Comparison of ENCODE assay signal across 20 mouse cellular contexts in the genomic region with DNA sequence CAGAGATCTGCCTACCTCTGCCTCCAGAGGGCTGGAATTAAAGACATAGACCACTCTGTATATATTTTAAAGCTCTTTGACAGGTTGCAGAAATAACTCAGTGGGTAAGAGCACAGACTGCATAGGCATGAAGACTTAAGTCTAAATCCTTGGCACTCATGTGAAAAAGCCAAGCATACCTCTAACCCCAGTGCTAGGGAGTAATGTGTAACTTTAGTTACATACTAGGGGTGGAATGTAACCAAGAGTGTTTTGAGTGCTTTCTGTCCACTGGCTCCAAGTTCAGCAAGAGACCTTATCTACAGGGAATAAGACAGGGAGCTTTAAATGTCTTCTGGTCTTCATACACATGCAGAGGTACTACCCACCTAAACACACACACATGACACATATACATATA. TPM values are rescaled to one million over a fixed set of nuclear protein-coding genes. Genes with fewer than 3 reads are reported as not detected.
DNase-seq lines count a peak whose midpoint lies in the region; ATAC-seq and TF ChIP-seq lines count a peak whose summit lies in the region.
"Had no signal": no experiment of that assay in that cellular context is flagged by ENCODE, and none has a peak within 500 bp of the region (broad histone marks: within the 10 kb centered on the region; RNA-seq: fewer than 3 reads in every experiment).

No protein-coding gene starts in this region.

- no peaks in the 10 kb centered on the region for H3K9me3 ChIP-seq in lung, embryonic 15.5 days
- H3K9me3 ChIP-seq in lung, embryonic 16.5 days (ENCODE audit: control insufficient read depth, low read length), result no peaks in the 10 kb centered on the region
- no peaks in the 10 kb centered on the region for H3K9me3 ChIP-seq in lung, postnatal 0 days (ENCODE audit: low read length)

- no peaks in the 10 kb centered on the region for H3K36me3 ChIP-seq in lung, embryonic 15.5 days
- H3K36me3 ChIP-seq in lung, embryonic 16.5 days (ENCODE audit: control insufficient read depth, insufficient read depth, low read length), result no peaks in the 10 kb centered on the region
- H3K36me3 ChIP-seq in lung, postnatal 0 days (ENCODE audit: insufficient read depth, low read length), result no peaks in the 10 kb centered on the region
- H3K36me3 ChIP-seq: G1E had no signal

- H3K27ac ChIP-seq in lung, embryonic 15.5 days, result 0 out of 2 replicates have a peak overlapping the region, but pooled peaks have one; percentile 24
- H3K27ac ChIP-seq in lung, embryonic 16.5 days (ENCODE audit: low read length), result no peak overlapping the region
- no peak overlapping the region for H3K27ac ChIP-seq in lung, postnatal 0 days (ENCODE audit: low read length)

- H3K4me1 ChIP-seq in lung, embryonic 15.5 days, result no peaks in the 10 kb centered on the region
- H3K4me1 ChIP-seq in lung, embryonic 16.5 days (replicated peaks; ENCODE audit: control insufficient read depth, insufficient read depth, low read length), result no peaks in the 10 kb centered on the region
- H3K4me1 ChIP-seq in lung, postnatal 0 days (ENCODE audit: insufficient read depth, low read depth, low read length), result no peaks in the 10 kb centered on the region
- H3K4me1 ChIP-seq in lung, adult 2 months (ENCODE audit: control insufficient read depth, insufficient read depth, low read length), result no peaks in the 10 kb centered on the region

- TF ChIP-seq CTCF in lung, postnatal 0 days (IDR thresholded peaks at IDR 0.05), result no peak
- no peak for TF ChIP-seq CTCF in lung, adult 2 months (IDR thresholded peaks at IDR 0.05; ENCODE audit: insufficient read depth, low read length)

- no peak for ATAC-seq in lung, embryonic 15.5 days (ENCODE audit: borderline replicate concordance, extremely low read depth, low FRiP score, low TSS enrichment)
- peak; percentile 74 for ATAC-seq in lung, embryonic 16.5 days (ENCODE audit: low read depth)
- peak; percentile 90 for ATAC-seq in lung, postnatal 0 days
- ATAC-seq: activated CD4-positive, CD25-positive, alpha-beta regulatory T cell, adult 4 months; CD4-positive, CD25-positive, alpha-beta regulatory T cell, adult 4 months; Patski had no signal

- H3K9ac ChIP-seq in lung, embryonic 15.5 days, result no peak overlapping the region
- no peak overlapping the region for H3K9ac ChIP-seq in lung, embryonic 16.5 days (ENCODE audit: low read length)
- no peak overlapping the region for H3K9ac ChIP-seq in lung, postnatal 0 days (replicated peaks; ENCODE audit: low read depth)

- TF ChIP-seq EP300 in lung, postnatal 0 days (IDR thresholded peaks at IDR 0.05), result peak; percentile 75

- no peak overlapping the region for H3K4me2 ChIP-seq in lung, embryonic 15.5 days
- no peak overlapping the region for H3K4me2 ChIP-seq in lung, embryonic 16.5 days (ENCODE audit: low read depth, low read length)
- no peak overlapping the region for H3K4me2 ChIP-seq in lung, postnatal 0 days (replicated peaks; ENCODE audit: low read depth, low read length)

- no peak for DNase-seq in lung, postnatal 25 days (ENCODE audit: low spot score)
- no peak for DNase-seq in lung, postnatal 10 days
- DNase-seq in lung, postnatal 0 days (ENCODE audit: low spot score), result peak; percentile 63
- DNase-seq in lung, adult 2 months, result no peak
- DNase-seq: adrenal gland, adult 2 months; adrenal gland, adult 8-10 months; adrenal gland, postnatal 10 days; adrenal gland, postnatal 14 days; adrenal gland, postnatal 25 days; adrenal gland, postnatal 36 days; B cell, adult 2 months; cerebellum, adult 11 months; cerebellum, adult 11-12 months; cerebellum, adult 18-20 months had no signal

- TF ChIP-seq POLR2A in lung, adult 2 months (IDR thresholded peaks at IDR 0.05; ENCODE audit: borderline replicate concordance, extremely low read depth, low read depth, low read length), result no peak

- H3K27me3 ChIP-seq in lung, embryonic 15.5 days, result no peaks in the 10 kb centered on the region
- H3K27me3 ChIP-seq in lung, embryonic 16.5 days (ENCODE audit: control insufficient read depth, insufficient read depth, low read depth, low read length), result no peaks in the 10 kb centered on the region
- no peaks in the 10 kb centered on the region for H3K27me3 ChIP-seq in lung, postnatal 0 days (replicated peaks; ENCODE audit: insufficient read depth, low read length)
- H3K27me3 ChIP-seq: Patski had no signal

- no peak overlapping the region for H3K4me3 ChIP-seq in lung, embryonic 15.5 days
- no peak overlapping the region for H3K4me3 ChIP-seq in lung, embryonic 16.5 days (ENCODE audit: low read length)
- no peak overlapping the region for H3K4me3 ChIP-seq in lung, postnatal 0 days (ENCODE audit: low read depth, low read length)
- no peak overlapping the region for H3K4me3 ChIP-seq in lung, adult 2 months (replicated peaks; ENCODE audit: extremely low read depth, low read depth, low read length)

RNA-seq across cellular contexts. Expression of a gene that starts 14.6 kb away (rescaled TPM):
- 1.4 TPM in 2 replicates for polyA plus RNA-seq in lung, embryonic 15.5 days (2015; fragmentation: Nextera tagmentation; extraction: Ambion mirVana)
- 2.1 and 2.4 TPM in 2 replicates for polyA plus RNA-seq in lung, embryonic 16.5 days (2015; fragmentation: Nextera tagmentation; extraction: Ambion mirVana)
- 0.93 and 0.96 TPM in 2 replicates for polyA plus RNA-seq in lung, postnatal 0 days (2015; fragmentation: Nextera tagmentation; extraction: Ambion mirVana)
- polyA plus RNA-seq in lung, adult 2 months (2012; rRNA removed), result 9.8 and 18.6 TPM in 2 replicates
